In genomic region chr9:40307311-40307710, GRCm38 (mm10) we compare ENCODE assay signal across 32 mouse cellular contexts. TPM values are rescaled to one million over a fixed set of nuclear protein-coding genes. Genes with fewer than 3 reads are reported as not detected.
DNase-seq lines count a peak whose midpoint lies in the region; ATAC-seq and TF ChIP-seq lines count a peak whose summit lies in the region.
"Had no signal": no experiment of that assay in that cellular context is flagged by ENCODE, and none has a peak within 500 bp of the region (broad histone marks: within the 10 kb centered on the region; RNA-seq: fewer than 3 reads in every experiment).

No protein-coding gene starts in this region.

- H3K9ac ChIP-seq in forebrain, embryonic 13.5 days: no peak overlapping the region
- H3K9ac ChIP-seq in hindbrain, embryonic 16.5 days (ENCODE audit: low read depth, low read length): no peak overlapping the region
- H3K9ac ChIP-seq in hindbrain, embryonic 12.5 days: no peak overlapping the region
- no peak overlapping the region for H3K9ac ChIP-seq in midbrain, postnatal 0 days (replicated peaks; ENCODE audit: low read length, poor library complexity, severe bottlenecking)
- no peak overlapping the region for H3K9ac ChIP-seq in midbrain, embryonic 15.5 days
- H3K9ac ChIP-seq: embryonic facial prominence, embryonic 13.5 days; heart, embryonic 15.5 days; limb, embryonic 15.5 days; liver, embryonic 13.5 days; midbrain, embryonic 13.5 days had no signal

- TF ChIP-seq CTCF in midbrain, postnatal 0 days (IDR thresholded peaks at IDR 0.05): no peak
- TF ChIP-seq CTCF in brain, embryonic 14.5 days (IDR thresholded peaks at IDR 0.05; ENCODE audit: borderline replicate concordance, extremely low read depth, insufficient read depth, insufficient read length): no peak

- TF ChIP-seq POLR2A in brain, embryonic 14.5 days (IDR thresholded peaks at IDR 0.05; ENCODE audit: borderline replicate concordance, extremely low read depth, insufficient read depth, insufficient read length, poor library complexity, severe bottlenecking): no peak

- no peak overlapping the region for H3K4me2 ChIP-seq in forebrain, embryonic 13.5 days
- H3K4me2 ChIP-seq in hindbrain, embryonic 16.5 days (ENCODE audit: low read length): no peak overlapping the region
- H3K4me2 ChIP-seq in hindbrain, embryonic 12.5 days (replicated peaks): no peak overlapping the region
- H3K4me2 ChIP-seq in midbrain, postnatal 0 days (ENCODE audit: low read depth, low read length, poor library complexity, severe bottlenecking): no peak overlapping the region
- no peak overlapping the region for H3K4me2 ChIP-seq in midbrain, embryonic 15.5 days
- H3K4me2 ChIP-seq: embryonic facial prominence, embryonic 13.5 days; heart, embryonic 15.5 days; limb, embryonic 15.5 days; liver, embryonic 13.5 days; midbrain, embryonic 13.5 days had no signal

- peak; percentile 45; the same call in 1 of the 2 replicates for ATAC-seq in forebrain, embryonic 13.5 days
- ATAC-seq in hindbrain, embryonic 16.5 days: peak; percentile 64; the same call in 1 of the 2 replicates
- ATAC-seq in hindbrain, embryonic 12.5 days (ENCODE audit: low FRiP score): no peak
- no peak for ATAC-seq in midbrain, postnatal 0 days (ENCODE audit: low FRiP score)
- no peak for ATAC-seq in midbrain, embryonic 15.5 days (replicated peaks)
- ATAC-seq: intestine, embryonic 16.5 days; lung, postnatal 0 days; midbrain, embryonic 13.5 days had no signal

- H3K27ac ChIP-seq in forebrain, embryonic 13.5 days: no peak overlapping the region
- H3K27ac ChIP-seq in forebrain, embryonic 10.5 days: no peak overlapping the region
- H3K27ac ChIP-seq in hindbrain, embryonic 16.5 days (ENCODE audit: low read depth, low read length): no peak overlapping the region
- H3K27ac ChIP-seq in hindbrain, embryonic 12.5 days: no peak overlapping the region
- no peak overlapping the region for H3K27ac ChIP-seq in midbrain, postnatal 0 days (ENCODE audit: low read depth, low read length)
- no peak overlapping the region for H3K27ac ChIP-seq in midbrain, embryonic 15.5 days
- H3K27ac ChIP-seq: embryonic facial prominence, embryonic 13.5 days; heart, embryonic 10.5 days; heart, embryonic 15.5 days; kidney, postnatal 0 days; limb, embryonic 15.5 days; liver, embryonic 13.5 days; midbrain, embryonic 13.5 days had no signal

- H3K4me3 ChIP-seq in forebrain, embryonic 13.5 days: no peak overlapping the region
- H3K4me3 ChIP-seq in forebrain, embryonic 10.5 days: no peak overlapping the region
- H3K4me3 ChIP-seq in hindbrain, embryonic 16.5 days (ENCODE audit: low read length): no peak overlapping the region
- no peak overlapping the region for H3K4me3 ChIP-seq in hindbrain, embryonic 12.5 days
- H3K4me3 ChIP-seq in midbrain, postnatal 0 days (ENCODE audit: low read depth, low read length): no peak overlapping the region
- no peak overlapping the region for H3K4me3 ChIP-seq in midbrain, embryonic 15.5 days
- H3K4me3 ChIP-seq: embryonic facial prominence, embryonic 13.5 days; erythroblast, embryonic 14.5 days; heart, embryonic 10.5 days; heart, embryonic 15.5 days; limb, embryonic 15.5 days; liver, embryonic 13.5 days; megakaryocyte, embryonic 14.5 days; midbrain, embryonic 13.5 days had no signal

- peaks cover 93% of the 10 kb centered on the region for H3K36me3 ChIP-seq in forebrain, embryonic 13.5 days (ENCODE audit: poor library complexity, severe bottlenecking)
- H3K36me3 ChIP-seq in forebrain, embryonic 10.5 days (replicated peaks): peaks cover 47% of the 10 kb centered on the region
- H3K36me3 ChIP-seq in hindbrain, embryonic 16.5 days (ENCODE audit: control insufficient read depth, insufficient read depth, low read length): peaks cover 51% of the 10 kb centered on the region
- H3K36me3 ChIP-seq in hindbrain, embryonic 12.5 days: peaks cover 65% of the 10 kb centered on the region
- peaks cover 76% of the 10 kb centered on the region for H3K36me3 ChIP-seq in midbrain, postnatal 0 days (ENCODE audit: insufficient read depth, low read length)
- peaks cover 55% of the 10 kb centered on the region for H3K36me3 ChIP-seq in midbrain, embryonic 15.5 days (replicated peaks)
- H3K36me3 ChIP-seq: G1E had no signal

- DNase-seq in forebrain, embryonic 10.5 days (ENCODE audit: extremely low spot score, low spot score): no peak
- DNase-seq in midbrain, postnatal 0 days (ENCODE audit: low spot score): peak; percentile 37
- peak; percentile 53 for DNase-seq in brain, embryonic 14.5 days (ENCODE audit: low read depth)
- DNase-seq in adrenal gland, adult 2 months: no peak
- DNase-seq: adrenal gland, postnatal 10 days; cerebellum, adult 11-12 months; cerebellum, adult 9-11 months; embryo, embryonic 11 days; gastrocnemius, postnatal 14 days; heart, postnatal 36 days; kidney, adult 8-10 months; layer of hippocampus, adult 9-11 months; liver, embryonic 13.5 days; lung, adult 18-20 months; lung, postnatal 4 days; thymus, postnatal 14 days had no signal

- whole genome bisulfite sequencing in forebrain, embryonic 13.5 days: 77% methylated on average over 3 of the region's 3 CpGs
- 84% methylated on average over 3 of the region's 3 CpGs for WGBS in forebrain, embryonic 10.5 days
- WGBS in hindbrain, embryonic 16.5 days: 66% methylated on average over 3 of the region's 3 CpGs
- WGBS in hindbrain, embryonic 12.5 days: 71% methylated on average over 3 of the region's 3 CpGs
- WGBS in midbrain, postnatal 0 days: 73% methylated on average over 3 of the region's 3 CpGs
- WGBS in midbrain, embryonic 15.5 days: 86% methylated on average over 3 of the region's 3 CpGs

- H3K9me3 ChIP-seq in forebrain, embryonic 13.5 days (replicated peaks): no peaks in the 10 kb centered on the region
- no peaks in the 10 kb centered on the region for H3K9me3 ChIP-seq in forebrain, embryonic 10.5 days
- no peaks in the 10 kb centered on the region for H3K9me3 ChIP-seq in hindbrain, embryonic 16.5 days (ENCODE audit: control insufficient read depth, low read length)
- H3K9me3 ChIP-seq in hindbrain, embryonic 12.5 days (replicated peaks): no peaks in the 10 kb centered on the region
- no peaks in the 10 kb centered on the region for H3K9me3 ChIP-seq in midbrain, postnatal 0 days (ENCODE audit: low read length)
- H3K9me3 ChIP-seq in midbrain, embryonic 15.5 days: no peaks in the 10 kb centered on the region
- H3K9me3 ChIP-seq: embryonic facial prominence, embryonic 13.5 days; heart, embryonic 10.5 days; heart, embryonic 15.5 days; limb, embryonic 15.5 days; liver, embryonic 13.5 days; megakaryocyte, embryonic 14.5 days; midbrain, embryonic 13.5 days had no signal

- H3K4me1 ChIP-seq in forebrain, embryonic 13.5 days: no peaks in the 10 kb centered on the region
- no peaks in the 10 kb centered on the region for H3K4me1 ChIP-seq in forebrain, embryonic 10.5 days
- no peaks in the 10 kb centered on the region for H3K4me1 ChIP-seq in hindbrain, embryonic 16.5 days (ENCODE audit: control insufficient read depth, insufficient read depth, low read depth, low read length)
- no peaks in the 10 kb centered on the region for H3K4me1 ChIP-seq in hindbrain, embryonic 12.5 days
- H3K4me1 ChIP-seq in midbrain, postnatal 0 days (ENCODE audit: insufficient read depth, low read length): no peaks in the 10 kb centered on the region
- no peaks in the 10 kb centered on the region for H3K4me1 ChIP-seq in midbrain, embryonic 15.5 days
- H3K4me1 ChIP-seq: embryonic facial prominence, embryonic 13.5 days; heart, embryonic 10.5 days; heart, embryonic 15.5 days; limb, embryonic 15.5 days; liver, embryonic 13.5 days; megakaryocyte, embryonic 14.5 days; midbrain, embryonic 13.5 days had no signal

- no peaks in the 10 kb centered on the region for H3K27me3 ChIP-seq in forebrain, embryonic 13.5 days
- H3K27me3 ChIP-seq in forebrain, embryonic 10.5 days (ENCODE audit: poor library complexity, severe bottlenecking): no peaks in the 10 kb centered on the region
- no peaks in the 10 kb centered on the region for H3K27me3 ChIP-seq in hindbrain, embryonic 16.5 days (replicated peaks; ENCODE audit: control insufficient read depth, insufficient read depth, low read length)
- no peaks in the 10 kb centered on the region for H3K27me3 ChIP-seq in hindbrain, embryonic 12.5 days
- H3K27me3 ChIP-seq in midbrain, postnatal 0 days (ENCODE audit: insufficient read depth, low read length): no peaks in the 10 kb centered on the region
- no peaks in the 10 kb centered on the region for H3K27me3 ChIP-seq in midbrain, embryonic 15.5 days (replicated peaks)
- H3K27me3 ChIP-seq: embryonic facial prominence, embryonic 13.5 days; heart, embryonic 15.5 days; limb, embryonic 15.5 days; liver, embryonic 13.5 days; megakaryocyte, embryonic 14.5 days; midbrain, embryonic 13.5 days had no signal

RNA-seq across cellular contexts. Expression of gene Scn3b, which starts 38.3 kb away (rescaled TPM):
- polyA plus RNA-seq in forebrain, embryonic 13.5 days (2015; fragmentation: Nextera tagmentation; extraction: Ambion mirVana): 35.7 and 45.7 TPM in 2 replicates
- polyA plus RNA-seq in forebrain, embryonic 10.5 days (2016; fragmentation: Nextera tagmentation; extraction: Ambion mirVana): 1.2 and 2.2 TPM in 2 replicates
- polyA plus RNA-seq in hindbrain, embryonic 16.5 days (2015; fragmentation: Nextera tagmentation; extraction: Ambion mirVana): 151 and 167 TPM in 2 replicates
- polyA plus RNA-seq in hindbrain, embryonic 12.5 days (2016; fragmentation: Nextera tagmentation; extraction: Ambion mirVana): 49.9 and 58.2 TPM in 2 replicates
- 235 and 257 TPM in 2 replicates for total RNA-seq in midbrain, postnatal 0 days (2014; rRNA removed)
- 157 and 158 TPM in 2 replicates for polyA plus RNA-seq in midbrain, postnatal 0 days (2015; fragmentation: Nextera tagmentation; extraction: Ambion mirVana)
- polyA plus RNA-seq in midbrain, embryonic 15.5 days (2015; fragmentation: Nextera tagmentation; extraction: Ambion mirVana): 156 and 169 TPM in 2 replicates
- polyA plus RNA-seq in brain, embryonic 14.5 days (2012; rRNA removed): 85.2 and 120 TPM in 2 replicates
- total RNA-seq in adrenal gland, adult 2 months (2021): 1 to 10 TPM; 5.2 to 8.3 TPM
- 0.88 and 0.90 TPM in 2 replicates for polyA plus RNA-seq in adrenal gland, adult 2 months (2012; rRNA removed)
- total RNA-seq: granulocyte monocyte progenitor cell, adult 5-6 weeks had no signal
- polyA plus RNA-seq: erythroblast, embryonic 14.5 days; G1E had no signal

Comparison
In these comparisons a context has a peak if more than half of its experiments do, and no peak if none do; other contexts are left out.
1. ATAC-seq: peak in forebrain, embryonic 13.5 days (single experiment) and hindbrain, embryonic 16.5 days (single experiment); none in hindbrain, embryonic 12.5 days (single experiment), midbrain, postnatal 0 days (single experiment) and midbrain, embryonic 15.5 days (single experiment).
2. RNA of gene Scn3b, which starts 38.3 kb away (polyA plus RNA-seq): 156 to 169 TPM in midbrain, embryonic 15.5 days, 157 to 158 TPM in midbrain, postnatal 0 days, 151 to 167 TPM in hindbrain, embryonic 16.5 days, 85.2 to 120 TPM in brain, embryonic 14.5 days, 49.9 to 58.2 TPM in hindbrain, embryonic 12.5 days and 35.7 to 45.7 TPM in forebrain, embryonic 13.5 days; 1.2 to 2.2 TPM in forebrain, embryonic 10.5 days and 0.88 to 0.90 TPM in adrenal gland, adult 2 months; every median in the first group is over 10 times any median in the second.
3. DNase-seq: peak in midbrain, postnatal 0 days (single experiment) and brain, embryonic 14.5 days (single experiment); none in forebrain, embryonic 10.5 days (single experiment) and adrenal gland, adult 2 months (single experiment).